Mouse (Mus musculus) ES-Bruce4 (cell line): ENCODE measurements around the gene Rasgef1b.

Source experiments
- CTCF ChIP-seq: IDR thresholded peaks from one replicate; pipeline ENCODE4 v1.8.1; 2011; ENCODE audit warnings: low read depth, low read length
- EP300 ChIP-seq: IDR thresholded peaks from 2 replicates; pipeline ENCODE4 v1.6.1; 2011; ENCODE audit warnings: low read depth, low read length; ENCODE audit not compliant: insufficient read depth
- POLR2A ChIP-seq: IDR thresholded peaks from one replicate; pipeline ENCODE4 v1.8.1; 2011; ENCODE audit warnings: low read length; ENCODE audit not compliant: insufficient read depth

- TF ChIP-seq CTCF (no peak), POLR2A (no peak), EP300 (no peak)
Measured at GRCm38 (mm10) chr5:99450994-99451393, 277.9 kb downstream of the Rasgef1b start.
